Mouse (Mus musculus): ENCODE data around the gene Sin3b.

DNA sequence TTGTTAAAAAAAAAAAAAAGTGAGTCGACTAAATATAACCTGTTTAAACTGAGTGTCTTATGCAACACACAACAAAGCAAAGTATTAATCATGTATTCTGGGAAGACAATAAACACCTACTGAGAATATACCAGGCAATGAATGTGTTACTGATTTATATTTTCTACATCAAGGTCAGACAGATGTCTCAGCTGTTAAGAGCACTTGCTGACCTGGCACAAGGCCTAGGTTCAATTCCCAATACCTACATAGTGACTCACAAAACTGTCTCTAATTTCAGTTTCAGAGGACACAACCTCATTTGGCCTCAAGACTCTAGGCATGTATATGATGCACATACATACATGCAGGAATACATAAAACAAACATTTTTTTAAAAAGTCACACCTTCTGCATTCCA is 54.7 kb downstream of the Sin3b start:
- TF ChIP-seq CTCF (IDR thresholded peaks at IDR 0.05; ENCODE audit: insufficient read depth, low read depth, low read length) (no peak), POLR2A (IDR thresholded peaks at IDR 0.05; ENCODE audit: insufficient read depth, low read depth, low read length) (no peak)

Measured in olfactory bulb, adult 2 months (tissue).